Mouse (Mus musculus): Measurements from ENCODE around the gene Lhfp.
A peak's percentile ranks its signal among the peaks of the same experiment; 100 is the strongest.
"Not testable (repeated sequence)": the region's sequence is repeated elsewhere in the genome, so short reads cannot be mapped to it uniquely, and the experiment has no call there.

Lhfp gene

GRCm38 (mm10) chr3:53100210-53100609 lies 58.9 kb downstream of the Lhfp start:
- DNase-seq (ENCODE audit: low spot score), result no peak

GRCm38 (mm10) chr3:53100803-53101202 lies 59.5 kb downstream of the Lhfp start:
- no peak for DNase-seq (ENCODE audit: low spot score)

DNA sequence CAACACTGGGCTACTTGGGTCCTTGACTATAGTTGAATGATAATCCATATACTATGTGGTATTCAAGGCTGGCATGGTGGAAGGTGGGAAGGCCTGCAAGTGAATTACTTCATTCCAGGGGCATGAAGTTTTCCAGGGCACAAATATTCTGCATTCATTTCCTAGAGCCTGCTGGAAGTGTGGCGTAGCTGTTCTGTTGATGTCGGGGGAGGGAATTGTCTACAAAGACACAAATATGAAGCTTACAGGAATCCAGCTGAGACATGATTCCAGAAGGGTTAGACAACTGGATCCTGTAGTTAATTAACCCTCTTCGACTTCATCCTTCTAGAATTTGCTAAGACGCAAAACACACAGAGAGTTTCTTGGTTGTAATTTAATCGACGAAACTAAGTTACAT lies 60.4 kb downstream of the Lhfp start:
- DNase-seq (ENCODE audit: low spot score), result no peak

GRCm38 (mm10) chr3:53102131-53102756 lies 60.9 kb downstream of the Lhfp start:
- peak; percentile 23 for DNase-seq (ENCODE audit: low spot score)

DNA sequence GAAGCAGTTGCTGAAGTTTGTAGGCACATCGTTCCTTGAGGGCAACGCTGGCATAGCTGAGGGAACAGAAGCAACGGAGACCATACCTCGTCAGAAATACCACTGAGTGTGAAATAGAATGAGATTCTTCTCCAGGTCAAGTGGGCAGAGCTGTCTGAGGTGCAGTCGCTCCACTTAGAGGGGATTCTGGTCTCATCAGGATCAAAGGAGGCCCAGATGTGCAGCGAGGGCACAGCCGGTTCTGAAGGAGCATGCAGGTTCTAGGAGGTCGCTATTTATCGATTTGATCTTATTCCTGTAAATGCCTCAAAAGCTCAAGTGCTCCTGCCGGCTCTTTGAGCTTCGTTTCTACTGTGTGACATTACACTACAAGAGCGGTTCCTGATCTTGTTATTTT lies 61.4 kb downstream of the Lhfp start:
- no peak for DNase-seq (ENCODE audit: low spot score)

- DNase-seq (ENCODE audit: low spot score), result peak; percentile 72
Measured at GRCm38 (mm10) chr3:53108594-53109373, 67.5 kb downstream of the Lhfp start.

DNA sequence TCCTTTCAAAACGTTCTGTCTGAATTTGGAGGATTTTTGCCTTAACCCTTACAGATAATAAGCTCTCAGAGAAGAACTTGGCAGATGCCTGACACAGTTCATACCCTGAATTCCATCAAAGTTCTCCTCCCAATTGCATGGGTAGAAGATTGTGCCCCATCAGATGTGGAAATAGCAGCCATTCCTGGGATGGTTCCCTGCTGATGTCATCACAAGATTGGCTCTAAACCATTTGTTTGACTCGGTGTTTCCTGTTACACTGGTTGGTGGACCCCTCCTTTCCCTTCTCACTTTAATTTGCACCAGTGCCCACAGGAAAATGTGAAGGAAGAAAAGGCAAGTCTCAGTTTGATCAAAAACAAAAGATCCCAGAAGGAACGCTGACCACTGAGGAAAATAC lies 68.6 kb downstream of the Lhfp start:
- DNase-seq (ENCODE audit: low spot score), result peak; percentile 39

GRCm38 (mm10) chr3:53112048-53112447 lies 70.7 kb downstream of the Lhfp start:
- DNase-seq (ENCODE audit: low spot score), result no peak

GRCm38 (mm10) chr3:53118755-53119154 lies 77.4 kb downstream of the Lhfp start:
- not testable (repeated sequence) for DNase-seq (ENCODE audit: low spot score)

DNA sequence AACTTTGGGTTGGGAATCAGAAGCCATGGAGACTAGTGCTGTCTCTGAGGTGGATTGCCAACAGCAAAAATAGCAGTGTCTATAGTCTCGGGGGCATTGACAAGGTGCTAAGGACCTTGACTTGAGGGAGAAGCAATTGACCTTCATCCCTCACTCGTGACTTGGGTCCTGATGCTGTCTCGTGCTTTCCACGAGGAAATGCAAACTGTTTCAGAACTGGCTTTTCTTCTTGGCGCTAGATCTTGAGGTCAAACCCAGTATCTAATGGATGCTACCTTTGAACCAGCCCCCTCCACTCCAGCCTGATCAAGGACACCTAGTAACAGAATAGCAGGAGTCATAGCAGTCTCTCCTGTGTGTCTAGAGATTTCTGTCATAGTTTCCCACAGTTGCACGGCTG lies 78.7 kb downstream of the Lhfp start:
- no peak for DNase-seq (ENCODE audit: low spot score)

- DNase-seq (ENCODE audit: low spot score), result no peak
Measured at GRCm38 (mm10) chr3:53125495-53125894, 84.2 kb downstream of the Lhfp start.

GRCm38 (mm10) chr3:53138785-53139184 lies 97.5 kb downstream of the Lhfp start:
- no peak for DNase-seq (ENCODE audit: low spot score)

GRCm38 (mm10) chr3:53139205-53139604 lies 97.9 kb downstream of the Lhfp start:
- no peak for DNase-seq (ENCODE audit: low spot score)

- DNase-seq (ENCODE audit: low spot score), result no peak
Measured at GRCm38 (mm10) chr3:53139642-53140041, 98.3 kb downstream of the Lhfp start.

DNA sequence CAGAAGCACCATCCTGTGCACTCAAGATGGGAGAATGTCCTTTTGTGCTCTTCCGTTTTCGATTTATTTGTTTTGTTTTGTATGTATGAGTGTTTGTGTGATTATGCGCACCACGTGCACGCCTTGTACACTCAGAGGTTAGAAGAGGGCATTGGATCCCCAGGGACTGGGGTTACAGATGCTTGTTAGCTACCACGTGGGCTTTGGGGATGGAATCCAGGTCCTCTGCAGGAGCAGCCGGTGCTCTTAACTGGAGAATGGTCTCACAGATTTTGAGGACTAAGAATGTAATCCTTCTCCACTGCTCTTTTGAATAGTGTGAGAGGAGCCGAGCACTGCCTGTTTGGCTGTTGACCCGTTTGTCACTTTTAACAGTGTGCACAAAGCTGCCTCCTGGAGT lies 101.2 kb downstream of the Lhfp start:
- peak; percentile 22 for DNase-seq (ENCODE audit: low spot score)

DNA sequence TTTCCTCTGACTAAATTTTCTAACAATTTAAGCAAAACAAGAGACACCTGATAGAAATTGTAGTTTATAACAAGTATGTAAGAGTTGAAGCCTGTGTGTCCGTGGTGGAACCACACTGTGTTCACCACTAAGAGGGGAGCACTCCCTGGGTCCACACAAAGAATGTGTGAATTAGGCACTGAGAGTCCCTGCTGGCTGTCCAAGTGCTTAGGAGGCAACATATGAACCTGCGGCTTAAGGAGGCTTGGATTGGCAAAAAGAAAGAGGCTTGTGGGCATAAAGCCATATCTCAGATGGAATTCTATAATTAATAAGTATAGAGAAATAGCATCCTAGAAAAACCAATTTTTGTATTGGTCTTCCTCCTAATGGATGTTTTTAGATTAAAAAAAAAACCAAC lies 104.2 kb downstream of the Lhfp start:
- no peak for DNase-seq (ENCODE audit: low spot score)

- DNase-seq (ENCODE audit: low spot score), result no peak
Measured at GRCm38 (mm10) chr3:53145946-53146345, 104.6 kb downstream of the Lhfp start.

DNA sequence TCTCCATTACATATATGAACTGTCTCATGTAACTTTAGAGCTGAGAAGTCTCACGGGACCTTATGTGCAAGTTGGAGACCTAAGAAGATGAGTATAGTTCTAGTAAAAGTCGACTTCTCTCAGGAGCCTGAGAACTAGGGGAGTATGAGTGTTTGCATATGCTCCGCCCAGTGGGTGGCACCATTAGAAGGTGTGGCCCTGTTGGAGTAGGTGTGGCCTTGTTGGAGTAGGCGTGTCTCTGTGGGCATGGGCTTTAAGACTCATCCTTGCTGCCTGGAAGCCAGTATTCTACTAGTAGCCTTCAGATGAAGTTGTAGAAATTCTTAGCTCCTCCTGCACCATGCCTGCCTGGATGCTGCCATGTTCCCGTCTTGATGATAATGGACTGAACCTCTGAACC lies 105.7 kb downstream of the Lhfp start:
- no peak for DNase-seq (ENCODE audit: low spot score)

GRCm38 (mm10) chr3:53148751-53149150 lies 107.4 kb downstream of the Lhfp start:
- DNase-seq (ENCODE audit: low spot score), result no peak

GRCm38 (mm10) chr3:53149625-53150320 lies 108.4 kb downstream of the Lhfp start:
- DNase-seq (ENCODE audit: low spot score), result no peak

DNA sequence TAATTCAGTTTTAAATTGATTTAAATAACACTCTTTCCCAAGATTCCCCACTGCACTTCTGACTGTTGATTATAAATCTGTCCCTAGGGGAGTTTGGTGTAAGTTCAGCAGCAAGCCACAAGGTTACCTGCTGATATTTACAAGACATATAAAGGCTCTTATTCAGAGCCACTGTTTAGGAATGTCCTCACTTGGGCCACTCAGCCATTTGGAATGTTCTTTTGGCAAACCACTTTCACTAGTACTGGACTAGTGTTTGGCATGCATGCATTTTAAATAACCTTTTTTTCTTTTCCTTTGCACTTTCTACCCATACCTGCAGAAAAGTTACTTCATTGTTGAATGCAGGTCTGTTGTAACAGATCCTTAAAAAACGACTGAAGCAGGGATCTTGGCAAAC lies 109.8 kb downstream of the Lhfp start:
- DNase-seq (ENCODE audit: low spot score), result no peak

- DNase-seq (ENCODE audit: low spot score), result no peak
Measured at GRCm38 (mm10) chr3:53151607-53152006, 110.3 kb downstream of the Lhfp start.

- no peak for DNase-seq (ENCODE audit: low spot score)
Measured at GRCm38 (mm10) chr3:53161963-53162362, 120.6 kb downstream of the Lhfp start.
